Mouse (Mus musculus): ENCODE results near the gene Acot7. TPM values are rescaled to one million over a fixed set of nuclear protein-coding genes. Genes with fewer than 3 reads are reported as not detected.

Acot7 gene
- polyA plus RNA-seq, 1 experiment from 2014 or later = 77.0 TPM

DNA sequence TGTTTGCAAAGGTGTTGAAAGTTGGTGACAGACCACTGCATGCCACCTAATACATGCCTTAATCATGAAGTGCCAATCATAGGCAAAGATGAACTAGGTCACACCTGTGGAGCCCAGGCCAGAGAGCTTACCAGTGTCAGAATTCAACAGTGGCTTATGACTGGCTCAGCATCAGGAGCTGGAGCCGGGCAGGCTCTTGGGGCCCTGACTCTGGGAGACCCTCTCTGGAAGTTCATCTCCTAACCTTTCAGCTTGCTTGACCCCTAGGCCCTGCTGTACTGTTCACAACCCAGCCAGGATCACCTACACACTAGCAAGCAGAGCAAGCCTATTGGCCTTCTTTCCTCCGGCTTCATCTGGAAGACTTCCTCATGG is 41.1 kb upstream of the Acot7 start:
- no peak overlapping the region for H3K4me2 ChIP-seq (replicated peaks)
- no peak overlapping the region for H3K9ac ChIP-seq
- no peak overlapping the region for H3K27ac ChIP-seq (replicated peaks)
- H3K27me3 ChIP-seq = peaks cover 40% of the 10 kb centered on the region
- H3K4me1 ChIP-seq = peaks cover 20% of the 10 kb centered on the region
- no peak for ATAC-seq (ENCODE audit: insufficient number of reproducible peaks, low FRiP score, low TSS enrichment, low read depth)
- no peak overlapping the region for H3K4me3 ChIP-seq (replicated peaks)
- no peaks in the 10 kb centered on the region for H3K9me3 ChIP-seq (replicated peaks)
- 97% methylated on average over 2 of the region's 2 CpGs for WGBS
- H3K36me3 ChIP-seq = no peaks in the 10 kb centered on the region

DNA sequence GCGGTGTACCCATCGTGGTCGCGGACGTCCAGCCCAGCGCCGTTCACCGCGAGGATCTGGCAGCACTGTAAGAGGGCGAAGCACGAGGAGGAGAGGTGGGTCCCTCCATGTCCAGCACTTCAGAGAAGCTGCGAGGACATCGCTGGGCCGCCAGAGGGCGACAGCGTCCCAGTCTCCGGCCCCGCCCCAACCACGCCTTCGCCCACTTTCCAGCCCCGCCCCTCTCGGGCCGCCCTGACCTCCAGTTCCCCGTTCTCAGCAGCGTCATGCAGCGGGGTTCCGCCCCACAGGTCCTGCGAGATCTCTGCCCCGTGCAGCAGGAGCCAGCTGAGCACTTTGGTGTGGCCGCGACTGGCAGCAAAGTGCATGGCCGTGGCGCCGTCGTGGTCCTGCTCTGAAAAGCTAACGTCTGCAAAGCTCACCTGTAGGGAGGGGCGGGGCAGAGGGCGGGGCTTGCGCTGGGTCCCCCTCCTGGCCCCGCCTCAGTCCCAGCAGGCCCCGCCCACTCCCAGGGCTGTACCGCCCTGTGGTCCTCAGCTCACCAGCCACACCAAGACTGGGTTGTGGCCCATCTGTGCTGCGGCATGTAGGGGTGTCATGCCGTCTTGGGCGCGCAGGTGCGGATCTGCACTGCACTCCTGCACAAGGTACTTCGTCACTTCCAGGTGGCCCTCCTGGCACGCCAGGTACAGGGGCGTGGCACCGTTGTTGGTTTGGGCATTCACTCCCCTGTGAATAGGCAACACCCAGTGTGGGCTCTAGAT is 39.3 kb upstream of the Acot7 start:
- WGBS = 3% methylated on average over 51 of the region's 51 CpGs
- Histone ChIP-seq H3K9ac (no peak overlapping the region), H3K36me3 (no peaks in the 10 kb centered on the region), H3K4me2 (replicated peaks) (peak overlapping the region; percentile 68), H3K27ac (replicated peaks) (no peak overlapping the region), H3K27me3 (peaks cover 22% of the 10 kb centered on the region), H3K4me3 (replicated peaks) (peak overlapping the region; percentile 46), H3K4me1 (peaks cover 10% of the 10 kb centered on the region), H3K9me3 (replicated peaks) (no peaks in the 10 kb centered on the region)
- peak; percentile 83 for ATAC-seq (ENCODE audit: insufficient number of reproducible peaks, low FRiP score, low TSS enrichment, low read depth)

DNA sequence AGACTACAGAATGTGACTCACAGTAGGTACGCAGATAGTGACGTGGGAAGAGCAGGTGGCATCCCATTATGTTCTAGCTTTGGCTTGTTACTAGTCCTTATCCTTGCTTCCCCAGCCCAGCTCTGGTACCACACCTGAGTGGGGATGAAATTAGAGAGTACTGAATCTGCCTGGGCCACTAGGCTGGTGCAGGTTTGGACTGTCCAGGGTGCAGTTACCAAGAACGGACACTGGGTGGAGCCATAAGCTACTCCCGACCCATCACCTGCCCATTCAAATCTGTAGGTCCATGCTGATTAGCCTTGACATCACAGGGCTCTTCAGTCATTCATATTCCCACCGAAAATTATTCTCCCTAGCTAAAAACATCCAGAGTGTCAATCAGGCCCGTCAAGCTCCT is 37.5 kb upstream of the Acot7 start:
- no peak for ATAC-seq (ENCODE audit: insufficient number of reproducible peaks, low FRiP score, low TSS enrichment, low read depth)
- Histone ChIP-seq H3K27ac (replicated peaks) (no peak overlapping the region), H3K27me3 (peaks cover 14% of the 10 kb centered on the region; the same call in 1 of the 2 replicates), H3K36me3 (no peaks in the 10 kb centered on the region), H3K4me3 (replicated peaks) (no peak overlapping the region), H3K4me2 (replicated peaks) (no peak overlapping the region), H3K9me3 (replicated peaks) (no peaks in the 10 kb centered on the region), H3K9ac (no peak overlapping the region), H3K4me1 (peaks cover 10% of the 10 kb centered on the region)
- 28% methylated on average over 6 of the region's 6 CpGs for WGBS

DNA sequence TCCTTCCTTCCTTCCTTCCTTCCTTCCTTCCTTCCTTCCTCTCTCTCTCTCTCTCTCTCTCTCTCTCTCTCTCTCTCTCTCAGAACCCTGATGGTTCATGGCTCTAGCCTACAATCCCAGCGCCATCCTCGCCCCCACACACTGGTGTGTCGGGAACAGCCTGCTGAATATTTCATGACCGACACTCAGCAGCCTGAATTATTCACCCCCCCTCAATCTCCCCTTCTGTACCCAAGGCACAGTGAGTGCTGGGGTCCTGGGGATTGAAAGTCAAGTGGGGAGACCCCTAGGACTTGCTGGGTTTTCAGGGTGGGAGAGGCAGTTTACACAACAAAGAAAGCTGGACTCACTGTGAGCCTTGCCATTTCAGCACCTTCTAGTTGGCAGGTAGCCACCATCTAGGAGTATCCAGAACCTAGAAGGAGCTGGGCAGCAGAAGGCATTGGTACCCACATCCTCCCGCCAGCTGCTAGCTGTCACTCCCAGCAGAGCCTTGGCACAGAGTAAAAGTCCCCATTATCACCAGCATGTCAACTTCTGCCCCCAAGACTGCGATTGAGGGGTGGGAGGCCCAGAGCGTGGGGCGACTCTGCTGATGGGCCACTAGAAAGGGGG is 36.3 kb upstream of the Acot7 start:
- 70% methylated on average over 8 of the region's 8 CpGs for WGBS
- H3K9ac ChIP-seq = no peak overlapping the region
- no peak overlapping the region for H3K4me2 ChIP-seq (replicated peaks)
- H3K4me1 ChIP-seq = peaks cover 10% of the 10 kb centered on the region
- no peaks in the 10 kb centered on the region for H3K9me3 ChIP-seq (replicated peaks)
- H3K27me3 ChIP-seq = peaks cover 14% of the 10 kb centered on the region; the same call in 1 of the 2 replicates
- no peaks in the 10 kb centered on the region for H3K36me3 ChIP-seq
- no peak overlapping the region for H3K27ac ChIP-seq (replicated peaks)
- H3K4me3 ChIP-seq (replicated peaks) = no peak overlapping the region
- no peak for ATAC-seq (ENCODE audit: insufficient number of reproducible peaks, low FRiP score, low TSS enrichment, low read depth)

DNA sequence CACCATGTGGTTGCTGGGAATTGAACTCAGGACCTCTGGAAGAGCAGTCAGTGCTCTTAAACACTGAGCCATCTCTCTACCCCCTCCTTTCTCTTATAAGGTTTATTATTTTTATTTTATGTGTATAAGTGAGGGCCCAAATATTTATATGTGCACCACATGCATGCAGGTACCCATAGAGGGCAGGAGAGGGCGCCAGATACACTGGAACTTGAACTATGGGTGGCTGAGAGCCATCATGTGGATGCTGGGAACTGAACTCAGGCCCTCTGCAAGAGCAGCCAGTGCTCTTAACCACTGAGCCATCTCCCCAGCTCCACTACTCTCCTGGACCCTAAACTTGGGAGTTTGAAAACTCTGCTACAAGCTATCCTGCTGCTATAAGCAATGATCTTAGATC is 34.3 kb upstream of the Acot7 start:
- no peak for ATAC-seq (ENCODE audit: insufficient number of reproducible peaks, low FRiP score, low TSS enrichment, low read depth)
- Histone ChIP-seq H3K27ac (replicated peaks) (no peak overlapping the region), H3K9me3 (replicated peaks) (no peaks in the 10 kb centered on the region), H3K36me3 (no peaks in the 10 kb centered on the region), H3K4me2 (replicated peaks) (no peak overlapping the region), H3K9ac (no peak overlapping the region), H3K4me1 (peaks cover 5% of the 10 kb centered on the region), H3K27me3 (peaks cover 15% of the 10 kb centered on the region; the same call in 1 of the 2 replicates), H3K4me3 (replicated peaks) (no peak overlapping the region)
- WGBS = 30% methylated on average over 1 of the region's 1 CpGs

DNA sequence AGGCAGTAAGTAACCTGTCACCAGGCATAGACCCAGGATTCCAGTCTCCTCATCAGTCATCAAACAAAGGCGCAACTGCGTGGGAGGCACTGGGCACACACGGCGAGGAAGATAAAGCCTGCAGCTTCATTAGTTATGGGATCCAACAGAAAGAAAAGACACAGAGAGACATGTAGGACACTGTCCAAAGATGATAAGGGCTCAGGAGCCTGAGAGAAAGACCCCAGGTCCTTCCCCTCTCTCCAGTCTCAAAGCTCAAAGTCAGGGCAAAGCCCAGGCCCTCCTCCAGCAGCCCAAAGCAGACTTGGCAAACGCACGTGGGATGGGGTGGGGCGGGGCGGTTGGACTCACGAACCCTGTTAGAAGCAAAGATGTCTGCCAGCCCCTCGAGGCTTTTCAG is 32.5 kb upstream of the Acot7 start:
- ATAC-seq (ENCODE audit: insufficient number of reproducible peaks, low FRiP score, low TSS enrichment, low read depth) = no peak

DNA sequence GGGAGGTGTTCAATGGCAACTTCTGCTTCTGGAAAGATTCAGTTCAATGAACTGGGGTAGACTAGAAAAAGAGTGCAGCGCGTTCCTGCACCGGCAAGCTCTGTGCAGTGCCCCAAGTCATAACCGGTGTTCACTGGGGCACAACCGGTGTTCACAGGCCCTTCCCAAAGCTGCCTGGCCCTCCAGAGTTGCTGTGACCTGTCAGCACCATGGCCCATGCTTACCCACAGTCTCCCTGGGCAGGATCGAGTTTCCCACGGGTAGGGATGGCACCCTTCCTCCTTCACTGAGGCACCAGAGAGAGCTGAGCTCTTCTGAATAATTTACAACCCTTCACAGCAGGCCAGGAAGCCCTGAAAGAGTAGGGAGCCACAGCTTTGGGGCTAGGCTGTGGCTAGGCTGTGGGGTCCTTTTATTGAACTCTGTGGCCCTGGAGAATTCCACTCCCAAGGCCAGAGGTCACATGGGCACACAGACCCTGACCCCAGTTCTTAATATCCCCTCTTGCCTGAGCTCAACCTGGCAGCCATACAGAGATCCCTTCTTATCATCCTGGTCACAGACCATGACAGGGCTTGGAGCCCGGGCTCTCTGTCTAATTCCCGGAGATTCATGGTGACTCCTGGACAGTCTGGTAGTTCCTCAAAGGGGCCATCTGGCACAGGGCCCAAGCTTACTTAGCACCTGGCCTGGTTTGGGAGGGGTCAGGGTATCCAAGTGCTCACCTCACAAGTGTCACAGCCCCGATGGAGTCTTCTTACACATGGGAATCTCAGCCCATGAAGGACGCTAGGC is 31.7 kb upstream of the Acot7 start:
- ATAC-seq (ENCODE audit: insufficient number of reproducible peaks, low FRiP score, low TSS enrichment, low read depth) = no peak
- Histone ChIP-seq H3K4me2 (replicated peaks) (no peak overlapping the region), H3K27me3 (peaks cover 27% of the 10 kb centered on the region), H3K4me3 (replicated peaks) (no peak overlapping the region), H3K27ac (replicated peaks) (no peak overlapping the region), H3K9ac (no peak overlapping the region), H3K4me1 (no peaks in the 10 kb centered on the region), H3K9me3 (replicated peaks) (no peaks in the 10 kb centered on the region), H3K36me3 (no peaks in the 10 kb centered on the region)
- 72% methylated on average over 11 of the region's 11 CpGs for WGBS

More for the DNA sequence above, 32.5 kb upstream of the Acot7 start:
- no peaks in the 10 kb centered on the region for H3K4me1 ChIP-seq
- no peak overlapping the region for H3K4me2 ChIP-seq (replicated peaks)
- H3K9ac ChIP-seq = no peak overlapping the region
- H3K27me3 ChIP-seq = peaks cover 27% of the 10 kb centered on the region
- WGBS = 59% methylated on average over 10 of the region's 10 CpGs
- H3K4me3 ChIP-seq (replicated peaks) = no peak overlapping the region
- H3K27ac ChIP-seq (replicated peaks) = no peak overlapping the region
- H3K36me3 ChIP-seq = no peaks in the 10 kb centered on the region
- no peaks in the 10 kb centered on the region for H3K9me3 ChIP-seq (replicated peaks)

DNA sequence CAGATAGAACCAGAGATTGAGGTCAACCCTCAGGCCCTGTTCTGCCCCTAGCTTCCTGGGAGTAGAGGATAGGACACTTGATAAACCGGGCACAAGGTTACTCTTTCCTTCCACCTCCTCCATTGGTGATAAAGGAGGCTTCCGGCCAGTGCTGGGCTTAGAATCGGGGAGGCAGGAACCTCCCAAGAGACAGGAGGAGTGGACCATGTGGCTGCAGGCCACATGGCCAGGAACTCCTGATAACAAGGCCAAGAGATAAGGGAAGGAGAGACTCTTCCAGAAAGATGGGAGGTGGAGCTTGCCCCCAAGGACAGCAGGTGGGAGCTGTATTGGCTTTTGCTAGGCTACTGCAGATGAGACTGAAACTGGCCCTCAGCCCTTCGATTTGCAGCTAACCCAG is 27.4 kb upstream of the Acot7 start:
- Histone ChIP-seq H3K4me3 (replicated peaks) (no peak overlapping the region), H3K4me2 (replicated peaks) (no peak overlapping the region), H3K27me3 (peaks cover 67% of the 10 kb centered on the region), H3K4me1 (peaks cover 23% of the 10 kb centered on the region), H3K27ac (replicated peaks) (no peak overlapping the region), H3K9ac (no peak overlapping the region), H3K36me3 (no peaks in the 10 kb centered on the region), H3K9me3 (replicated peaks) (no peaks in the 10 kb centered on the region)
- 77% methylated on average over 4 of the region's 4 CpGs for WGBS
- ATAC-seq (ENCODE audit: insufficient number of reproducible peaks, low FRiP score, low TSS enrichment, low read depth) = no peak

DNA sequence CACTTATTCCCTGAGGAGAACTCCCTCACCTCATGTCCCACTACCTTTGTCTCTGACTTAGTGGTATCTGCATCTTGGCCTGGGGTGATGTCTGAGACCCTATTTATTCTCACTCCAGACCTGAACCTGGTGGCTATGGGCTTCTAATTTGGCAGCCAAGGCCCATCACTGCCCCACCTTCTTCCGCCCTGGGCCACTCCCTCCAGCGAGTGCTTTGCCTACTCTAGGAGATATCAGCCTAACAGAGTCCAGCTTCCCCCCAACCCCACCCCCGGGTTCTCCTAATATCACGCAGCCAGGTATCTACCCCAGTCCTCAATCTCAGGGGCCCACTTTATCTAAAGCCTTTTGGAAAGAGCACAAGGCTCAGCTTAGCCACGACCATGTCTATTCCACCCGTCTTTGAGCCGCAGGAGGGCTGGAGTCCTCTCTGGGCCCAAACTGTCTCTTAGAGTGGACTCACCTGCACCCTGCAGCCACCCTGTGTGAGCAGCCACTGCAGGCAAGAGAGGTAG is 26.4 kb upstream of the Acot7 start:
- 0 out of 2 replicates have a peak, but pooled peaks have one; percentile 3 for ATAC-seq (ENCODE audit: insufficient number of reproducible peaks, low FRiP score, low TSS enrichment, low read depth)
- H3K27me3 ChIP-seq = peaks cover 72% of the 10 kb centered on the region
- H3K9me3 ChIP-seq (replicated peaks) = no peaks in the 10 kb centered on the region
- H3K4me1 ChIP-seq = peaks cover 23% of the 10 kb centered on the region
- WGBS = 16% methylated on average over 7 of the region's 7 CpGs
- no peak overlapping the region for H3K9ac ChIP-seq
- peak overlapping the region; percentile 65 for H3K4me2 ChIP-seq (replicated peaks)
- H3K27ac ChIP-seq (replicated peaks) = no peak overlapping the region
- H3K36me3 ChIP-seq = no peaks in the 10 kb centered on the region
- peak overlapping the region; percentile 43 for H3K4me3 ChIP-seq (replicated peaks)

DNA sequence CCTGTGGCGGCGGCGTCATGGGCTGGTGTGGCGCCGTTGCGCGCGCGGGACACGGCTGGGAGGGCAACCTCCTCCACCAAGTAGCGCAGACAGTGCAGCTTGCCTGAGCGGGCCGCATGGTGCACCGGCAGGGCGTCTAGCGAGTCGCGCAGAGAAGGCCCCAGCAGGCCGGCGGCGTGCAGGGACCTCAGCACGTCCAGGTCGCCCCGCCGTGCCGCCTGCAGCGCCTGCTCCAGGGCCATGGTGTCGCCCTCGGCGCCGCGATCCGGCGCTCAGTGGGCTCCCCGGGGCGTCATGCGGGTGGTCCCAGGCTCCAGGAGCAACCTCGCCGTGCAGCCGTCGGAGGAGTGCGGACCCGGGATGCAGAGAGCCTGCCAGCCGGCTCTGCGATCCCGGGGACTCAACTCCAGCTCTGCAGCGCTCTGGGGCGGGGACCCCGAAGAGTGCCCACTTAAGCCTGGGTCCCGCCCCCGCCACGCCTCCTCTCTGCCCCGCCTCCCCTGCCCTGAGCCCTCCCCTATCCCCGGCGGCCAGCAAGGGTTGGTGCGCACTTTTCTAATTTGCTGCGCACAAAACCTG is 25.9 kb upstream of the Acot7 start, which contains the start of gene Espn:
Espn (minus strand) TSS at position 406 of the 579 bp plus-strand sequence.
- Histone ChIP-seq H3K4me3 (replicated peaks) (peak within 1 kb of the TSS; percentile 43), H3K9me3 (replicated peaks) (no peaks in the 10 kb centered on the region), H3K27ac (replicated peaks) (no peak within 1 kb of the TSS), H3K4me1 (peaks cover 23% of the 10 kb centered on the region), H3K4me2 (replicated peaks) (peak within 1 kb of the TSS; percentile 65), H3K9ac (no peak within 1 kb of the TSS), H3K27me3 (peaks cover 74% of the 10 kb centered on the region), H3K36me3 (no peaks in the 10 kb centered on the region)
- WGBS = 1% methylated on average over 57 of the region's 57 CpGs
- peak; percentile 58; the same call in 1 of the 2 replicates for ATAC-seq (ENCODE audit: insufficient number of reproducible peaks, low FRiP score, low TSS enrichment, low read depth)

DNA sequence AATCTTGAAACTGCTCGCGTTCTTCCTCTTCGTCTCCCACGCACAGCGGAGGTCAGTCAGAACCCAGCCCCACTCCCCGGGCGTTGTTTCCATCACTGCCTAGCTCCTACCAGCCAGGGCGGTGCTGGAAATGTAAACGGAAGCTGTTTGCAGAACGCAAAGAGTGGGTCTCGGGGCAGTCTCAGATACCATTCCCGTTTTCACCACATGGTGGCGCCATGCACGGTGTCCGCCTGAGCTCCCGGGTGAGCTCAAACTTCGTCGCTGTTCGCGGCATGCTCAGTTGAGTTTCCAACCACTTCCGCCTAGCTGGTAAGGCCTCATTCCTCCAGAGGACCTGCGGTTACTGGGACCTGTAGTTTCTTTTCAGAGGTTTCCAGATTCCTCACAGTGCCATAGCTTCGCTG is 24.2 kb upstream of the Acot7 start:
- no peak overlapping the region for H3K27ac ChIP-seq (replicated peaks)
- ATAC-seq (ENCODE audit: insufficient number of reproducible peaks, low FRiP score, low TSS enrichment, low read depth) = no peak
- 2% methylated on average over 23 of the region's 23 CpGs for WGBS
- H3K9ac ChIP-seq = no peak overlapping the region
- peaks cover 31% of the 10 kb centered on the region for H3K4me1 ChIP-seq
- peaks cover 89% of the 10 kb centered on the region for H3K27me3 ChIP-seq
- no peaks in the 10 kb centered on the region for H3K9me3 ChIP-seq (replicated peaks)
- H3K36me3 ChIP-seq = no peaks in the 10 kb centered on the region
- H3K4me3 ChIP-seq (replicated peaks) = peak overlapping the region; percentile 26
- peak overlapping the region; percentile 45 for H3K4me2 ChIP-seq (replicated peaks)
